Mouse (Mus musculus) liver, embryonic 14.5 days (tissue): ENCODE measurements at regions not wholly inside any gene's neighbourhood (a gene's known extent, or its start where the extent isn't known, plus 50 kb on each side); places are given as distances from the start of the nearest gene placed in this dataset.

Experiments
- CTCF ChIP-seq: IDR thresholded peaks from 2 replicates; pipeline ENCODE4 v1.5.1; 2016; ENCODE audit warnings: antibody characterized with exemption, low read depth, control low read depth
- EP300 ChIP-seq: IDR thresholded peaks from 2 replicates; pipeline ENCODE4 v1.6.1; 2016; ENCODE audit warnings: antibody characterized with exemption, low read depth

- TF ChIP-seq EP300 (no peak), CTCF (no peak)
These were observed 72.5 kb upstream of the Hs6st1 start for GRCm38 (mm10) chr1:35995691-35996090.
